Mouse (Mus musculus) stomach, embryonic 15.5 days (tissue): ENCODE results near the gene Mansc4. TPM values are rescaled to one million over a fixed set of nuclear protein-coding genes. Genes with fewer than 3 reads are reported as not detected.

ENCODE experiments used
- ATAC-seq: fragments of 200-750 bp; cut with Nextera tagmentation; 2 replicates; pipeline ENCODE4 v1.8.0; 2017; ENCODE audit warnings: low read depth, moderate number of reproducible peaks, moderate TSS enrichment; ENCODE audit not compliant: insufficient read depth, low FRiP score
- H3K27ac ChIP-seq: fragments of 300-500 bp; sonication (generic); 2 replicates; pipeline ENCODE4 v1.5.1; 2015; ENCODE audit warnings: mild to moderate bottlenecking, inconsistent platforms
- H3K27me3 ChIP-seq: fragments of 300-500 bp; sonication (generic); replicated peaks from 2 replicates; pipeline ENCODE4 v1.6.1; 2015; ENCODE audit warnings: inconsistent platforms
- H3K36me3 ChIP-seq: fragments of 300-500 bp; sonication (generic); 2 replicates; pipeline ENCODE4 v1.6.1; 2015; ENCODE audit warnings: inconsistent platforms
- H3K4me1 ChIP-seq: fragments of 300-500 bp; sonication (generic); 2 replicates; pipeline ENCODE4 v1.6.1; 2015; ENCODE audit warnings: inconsistent platforms
- H3K4me2 ChIP-seq: fragments of 300-500 bp; sonication (generic); 2 replicates; pipeline ENCODE4 v1.6.1; 2015; ENCODE audit warnings: mild to moderate bottlenecking, inconsistent platforms
- H3K4me3 ChIP-seq: fragments of 300-500 bp; sonication (generic); replicated peaks from 2 replicates; pipeline ENCODE4 v1.5.1; 2015; ENCODE audit warnings: inconsistent platforms
- H3K9ac ChIP-seq: fragments of 300-500 bp; sonication (generic); 2 replicates; pipeline ENCODE4 v1.6.1; 2015; ENCODE audit warnings: inconsistent platforms
- H3K9me3 ChIP-seq: fragments of 300-500 bp; sonication (generic); 2 replicates; pipeline ENCODE4 v1.6.1; 2016; ENCODE audit warnings: inconsistent platforms
- WGBS: fragments of 180-500 bp; shearing (Covaris S2); methylation state at CpG from one replicate; pipeline ENCODE4 v1.1.7; 2015; 5-methylcytosine and 5-hydroxymethylcytosine counted together
- polyA plus RNA-seq: library from polyadenylated mRNA; unstranded; fragments of >200 nt; fragmentation: Nextera tagmentation; extraction: Ambion mirVana; gene quantifications from 2 replicates; pipeline ENCODE4 v1.2.1, GENCODE M21; 2015

The Mansc4 gene
- polyA plus RNA-seq, 1 experiment from 2014 or later = 3.6 TPM

GRCm38 (mm10) chr6:147042291-147043290 is 44.2 kb downstream of the Mansc4 start, which contains the start of gene Mrps35:
TSS of gene Mrps35 (plus strand) at chr6:147042764.
- Histone ChIP-seq H3K27me3 (no peaks in the 10 kb centered on the region), H3K9ac (peak within 1 kb of the TSS; percentile 67), H3K36me3 (no peaks in the 10 kb centered on the region), H3K4me3 (peak within 1 kb of the TSS; percentile 75), H3K4me1 (0 out of 2 replicates have a peak, but pooled peaks cover 8% of the 10 kb centered on the region), H3K9me3 (no peaks in the 10 kb centered on the region), H3K27ac (peak within 1 kb of the TSS; percentile 78), H3K4me2 (peak within 1 kb of the TSS; percentile 62)
- ATAC-seq = peak; percentile 97
- WGBS = 4% methylated on average over 66 of the region's 66 CpGs

DNA sequence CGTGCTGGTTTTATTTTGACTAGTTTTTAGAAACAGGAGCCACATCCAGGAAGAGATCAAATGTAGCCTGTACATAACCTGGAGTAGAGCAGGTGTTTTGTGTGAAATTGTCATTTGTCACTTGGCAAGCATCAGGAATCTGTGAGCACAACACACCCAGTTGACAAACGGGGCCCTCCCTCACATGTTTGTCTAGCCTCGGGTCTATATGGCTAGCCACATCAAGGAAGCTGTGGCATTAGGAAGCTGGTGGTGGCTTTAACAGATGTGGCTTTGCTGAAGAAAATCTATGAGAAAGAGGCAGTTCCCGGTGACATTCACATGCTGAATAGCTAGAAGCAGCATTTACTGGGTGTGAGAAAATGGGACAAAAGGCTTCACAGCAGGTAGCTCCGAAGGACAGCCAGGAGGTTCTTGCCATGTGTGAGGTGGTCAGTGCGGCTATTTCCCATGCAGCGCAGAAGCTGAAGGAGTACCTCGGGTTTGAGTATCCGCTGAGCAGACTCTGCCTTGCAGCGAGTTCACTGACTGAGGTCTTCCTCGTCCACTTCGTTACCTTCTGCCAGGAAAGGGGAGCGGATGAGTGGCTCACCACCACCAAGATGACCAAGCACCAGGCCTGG is 54.4 kb downstream of the Mansc4 start, which contains the start of gene Rep15:
Rep15 (plus strand) TSS at position 282 of the 623 bp plus-strand sequence.
- Histone ChIP-seq H3K36me3 (peaks cover 11% of the 10 kb centered on the region; the same call in 1 of the 2 replicates), H3K4me3 (no peak within 1 kb of the TSS), H3K4me2 (no peak within 1 kb of the TSS), H3K9me3 (no peaks in the 10 kb centered on the region), H3K4me1 (no peaks in the 10 kb centered on the region), H3K27me3 (no peaks in the 10 kb centered on the region), H3K27ac (no peak within 1 kb of the TSS), H3K9ac (no peak within 1 kb of the TSS)
- no peak for ATAC-seq
- 55% methylated on average over 13 of the region's 13 CpGs for WGBS

DNA sequence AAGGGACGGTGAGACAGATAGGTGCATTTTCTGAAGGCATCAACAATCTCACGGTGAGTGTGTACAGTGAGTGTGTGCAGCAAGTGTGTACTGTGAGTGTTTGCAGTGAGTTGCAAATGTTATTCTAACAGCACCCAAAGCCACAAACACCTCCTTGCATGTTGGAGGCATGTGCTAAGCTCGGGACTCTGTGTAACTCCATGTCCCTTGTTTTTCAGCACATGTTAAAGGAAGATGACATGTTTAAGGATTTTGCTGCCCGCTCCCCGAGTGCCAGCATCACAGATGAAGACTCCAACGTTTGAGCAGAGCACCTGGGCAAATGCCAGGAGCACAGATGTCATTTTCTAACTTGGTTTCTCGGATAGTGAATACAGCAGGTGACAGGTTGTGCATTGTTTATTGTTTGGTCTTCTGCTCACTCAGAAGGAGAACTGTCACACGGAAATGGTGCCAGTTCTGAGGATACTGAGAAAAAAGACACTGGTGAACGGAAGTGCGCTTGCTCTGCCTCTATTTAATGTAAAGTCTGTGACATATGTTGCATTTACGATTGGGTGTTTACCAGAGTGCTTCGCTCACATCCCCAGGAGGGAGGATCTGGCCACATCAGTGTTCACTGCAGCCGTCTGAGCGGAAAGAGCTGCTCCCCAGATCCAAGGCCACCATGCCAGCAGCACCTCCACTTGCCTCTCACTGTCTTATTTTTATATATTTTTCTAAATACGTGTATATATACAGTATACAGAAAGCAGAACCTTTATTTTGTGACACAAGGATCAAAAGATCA is 56.5 kb downstream of the Mansc4 start:
- WGBS = 89% methylated on average over 15 of the region's 15 CpGs
- Histone ChIP-seq H3K4me3 (no peak overlapping the region), H3K36me3 (peaks cover 17% of the 10 kb centered on the region; the same call in 1 of the 2 replicates), H3K9me3 (no peaks in the 10 kb centered on the region), H3K4me1 (no peaks in the 10 kb centered on the region), H3K27ac (no peak overlapping the region), H3K9ac (no peak overlapping the region), H3K27me3 (no peaks in the 10 kb centered on the region), H3K4me2 (no peak overlapping the region)
- ATAC-seq = no peak

DNA sequence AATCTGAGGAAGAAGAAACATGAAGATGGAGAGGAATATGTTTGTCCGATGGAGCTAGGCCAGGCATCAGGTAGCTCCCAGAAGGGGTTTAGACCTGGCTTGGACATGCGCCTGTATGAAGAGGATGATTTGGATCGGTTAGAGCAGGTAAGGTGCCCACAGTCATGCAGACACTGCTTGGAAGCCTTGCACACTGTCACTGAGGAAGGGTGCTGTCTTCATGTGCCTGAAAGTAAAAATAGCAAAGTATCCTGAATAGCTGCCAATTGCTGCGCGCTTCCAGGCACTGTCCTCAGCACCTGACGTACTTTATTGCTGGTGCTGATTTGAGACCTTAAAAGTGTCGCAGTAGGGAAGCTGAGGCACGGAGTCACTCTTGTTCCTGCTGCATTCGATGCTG is 57.2 kb downstream of the Mansc4 start:
- H3K27ac ChIP-seq = no peak overlapping the region
- ATAC-seq = no peak
- H3K4me1 ChIP-seq = no peaks in the 10 kb centered on the region
- WGBS = 92% methylated on average over 9 of the region's 9 CpGs
- H3K27me3 ChIP-seq = no peaks in the 10 kb centered on the region
- H3K9ac ChIP-seq = no peak overlapping the region
- no peak overlapping the region for H3K4me2 ChIP-seq
- no peak overlapping the region for H3K4me3 ChIP-seq
- peaks cover 17% of the 10 kb centered on the region; the same call in 1 of the 2 replicates for H3K36me3 ChIP-seq
- no peaks in the 10 kb centered on the region for H3K9me3 ChIP-seq

- Histone ChIP-seq H3K27me3 (no peaks in the 10 kb centered on the region), H3K9ac (no peak overlapping the region), H3K4me3 (no peak overlapping the region), H3K36me3 (peaks cover 17% of the 10 kb centered on the region; the same call in 1 of the 2 replicates), H3K4me1 (no peaks in the 10 kb centered on the region), H3K27ac (no peak overlapping the region), H3K4me2 (no peak overlapping the region), H3K9me3 (no peaks in the 10 kb centered on the region)
- no peak for ATAC-seq
- 78% methylated on average over 2 of the region's 2 CpGs for WGBS
These were observed 58.4 kb downstream of the Mansc4 start for GRCm38 (mm10) chr6:147028396-147028795.

Other genes starting within 250 kb of the Mansc4 start
- not detected in 2 replicates for gene Smco2, start 236.9 kb downstream of the Mansc4 start, polyA plus RNA-seq
- gene Ppfibp1, start 198.5 kb downstream of the Mansc4 start, polyA plus RNA-seq = 40.9 and 42.8 TPM in 2 replicates
- gene 1700034J05Rik, start 132.6 kb downstream of the Mansc4 start, polyA plus RNA-seq = 0.12 and 0.18 TPM in 2 replicates
- gene Rep15, start 54.4 kb downstream of the Mansc4 start, polyA plus RNA-seq = 2.6 and 3.2 TPM in 2 replicates
- gene Mrps35, start 44.3 kb downstream of the Mansc4 start, polyA plus RNA-seq = 124 and 125 TPM in 2 replicates
- gene Klhl42, start 4.3 kb upstream of the Mansc4 start, polyA plus RNA-seq = 7.9 and 9.4 TPM in 2 replicates
- gene Pthlh, start 177.2 kb upstream of the Mansc4 start, polyA plus RNA-seq = 1.6 and 4.3 TPM in 2 replicates